Mouse (Mus musculus): ENCODE results near the gene Nutf2-ps1.

The Nutf2-ps1 gene

GRCm38 (mm10) chr19:53571056-53571455, 17.8 kb downstream of the Nutf2-ps1 start:
- DNase-seq (ENCODE audit: low read depth in 1 of 2, low spot score in 2 of 2) = no peak

GRCm38 (mm10) chr19:53568553-53568952, 20.3 kb downstream of the Nutf2-ps1 start:
- DNase-seq (ENCODE audit: low read depth in 1 of 2, low spot score in 2 of 2) = no peak

GRCm38 (mm10) chr19:53567864-53568263, 21.0 kb downstream of the Nutf2-ps1 start:
- DNase-seq (ENCODE audit: low read depth in 1 of 2, low spot score in 2 of 2) = no peak

GRCm38 (mm10) chr19:53565565-53566277, 23.1 kb downstream of the Nutf2-ps1 start:
- no peak for DNase-seq (ENCODE audit: low read depth in 1 of 2, low spot score in 2 of 2)

GRCm38 (mm10) chr19:53564174-53564573, 24.7 kb downstream of the Nutf2-ps1 start:
- DNase-seq (ENCODE audit: low read depth in 1 of 2, low spot score in 2 of 2) = no peak

GRCm38 (mm10) chr19:53560436-53560835, 28.4 kb downstream of the Nutf2-ps1 start:
- DNase-seq (ENCODE audit: low read depth in 1 of 2, low spot score in 2 of 2) = no peak

- no peak for DNase-seq (ENCODE audit: low read depth in 1 of 2, low spot score in 2 of 2)
These were observed 31.5 kb downstream of the Nutf2-ps1 start for GRCm38 (mm10) chr19:53557267-53557936.

GRCm38 (mm10) chr19:53556841-53557240, 32.0 kb downstream of the Nutf2-ps1 start:
- no peak for DNase-seq (ENCODE audit: low read depth in 1 of 2, low spot score in 2 of 2)

- DNase-seq (ENCODE audit: low read depth in 1 of 2, low spot score in 2 of 2) = no peak
These were observed 33.8 kb downstream of the Nutf2-ps1 start for GRCm38 (mm10) chr19:53554981-53555616.

- no peak for DNase-seq (ENCODE audit: low read depth in 1 of 2, low spot score in 2 of 2)
These were observed 34.5 kb downstream of the Nutf2-ps1 start for GRCm38 (mm10) chr19:53554402-53554801.

- DNase-seq (ENCODE audit: low read depth in 1 of 2, low spot score in 2 of 2) = no peak
These were observed 36.1 kb downstream of the Nutf2-ps1 start for GRCm38 (mm10) chr19:53552795-53553194.

- DNase-seq (ENCODE audit: low read depth in 1 of 2, low spot score in 2 of 2) = no peak
These were observed 36.6 kb downstream of the Nutf2-ps1 start for GRCm38 (mm10) chr19:53552216-53552786.

GRCm38 (mm10) chr19:53550972-53551371, 37.9 kb downstream of the Nutf2-ps1 start:
- no peak for DNase-seq (ENCODE audit: low read depth in 1 of 2, low spot score in 2 of 2)

GRCm38 (mm10) chr19:53547597-53547996, 41.3 kb downstream of the Nutf2-ps1 start:
- no peak for DNase-seq (ENCODE audit: low read depth in 1 of 2, low spot score in 2 of 2)

- DNase-seq (ENCODE audit: low read depth in 1 of 2, low spot score in 2 of 2) = no peak
These were observed 43.8 kb downstream of the Nutf2-ps1 start for GRCm38 (mm10) chr19:53544923-53545561.

GRCm38 (mm10) chr19:53543602-53544001, 45.3 kb downstream of the Nutf2-ps1 start:
- no peak for DNase-seq (ENCODE audit: low read depth in 1 of 2, low spot score in 2 of 2)

- DNase-seq (ENCODE audit: low read depth in 1 of 2, low spot score in 2 of 2) = no peak
These were observed 49.6 kb downstream of the Nutf2-ps1 start for GRCm38 (mm10) chr19:53539296-53539695.

GRCm38 (mm10) chr19:53538796-53539195, 50.1 kb downstream of the Nutf2-ps1 start:
- no peak for DNase-seq (ENCODE audit: low read depth in 1 of 2, low spot score in 2 of 2)

All from monocyte, adult 2 months (primary cell).